Mouse (Mus musculus) hindbrain, embryonic 16.5 days (tissue): ENCODE data around the gene Marco. TPM values are rescaled to one million over a fixed set of nuclear protein-coding genes. Genes with fewer than 3 reads are reported as not detected.

Experiments used
- ATAC-seq: fragments of 200-750 bp; cut with Nextera tagmentation; 2 replicates; pipeline ENCODE4 v1.8.0; 2017; ENCODE audit warnings: moderate TSS enrichment, moderate library complexity
- H3K27ac ChIP-seq: fragments of 300-500 bp; sonication (generic); 2 replicates; pipeline ENCODE4 v1.5.1; 2014; ENCODE audit warnings: low read depth, mild to moderate bottlenecking, control low read depth, low read length, moderate library complexity
- H3K27me3 ChIP-seq: fragments of 300-500 bp; sonication (generic); replicated peaks from 2 replicates; pipeline ENCODE4 v1.6.1; 2014; ENCODE audit warnings: low read length; ENCODE audit not compliant: control insufficient read depth, insufficient read depth
- H3K36me3 ChIP-seq: fragments of 300-500 bp; sonication (generic); 2 replicates; pipeline ENCODE4 v1.6.1; 2014; ENCODE audit warnings: mild to moderate bottlenecking, low read length, moderate library complexity, mixed read lengths; ENCODE audit not compliant: control insufficient read depth, insufficient read depth
- H3K4me1 ChIP-seq: fragments of 300-500 bp; sonication (generic); 2 replicates; pipeline ENCODE4 v1.6.1; 2014; ENCODE audit warnings: low read depth, low read length; ENCODE audit not compliant: control insufficient read depth, insufficient read depth
- H3K4me2 ChIP-seq: fragments of 300-500 bp; sonication (generic); 2 replicates; pipeline ENCODE4 v1.6.1; 2014; ENCODE audit warnings: mild to moderate bottlenecking, low read length, control low read depth, moderate library complexity
- H3K4me3 ChIP-seq: fragments of 300-500 bp; sonication (generic); 2 replicates; pipeline ENCODE4 v1.5.1; 2014; ENCODE audit warnings: mild to moderate bottlenecking, low read length, control low read depth, moderate library complexity
- H3K9ac ChIP-seq: fragments of 300-500 bp; sonication (generic); 2 replicates; pipeline ENCODE4 v1.6.1; 2014; ENCODE audit warnings: low read depth, mild to moderate bottlenecking, control low read depth, low read length, moderate library complexity
- H3K9me3 ChIP-seq: fragments of 300-500 bp; sonication (generic); 2 replicates; pipeline ENCODE4 v1.6.1; 2014; ENCODE audit warnings: mild to moderate bottlenecking, low read length, moderate library complexity; ENCODE audit not compliant: control insufficient read depth
- WGBS: fragments of 180-500 bp; shearing (Covaris S2); extraction: QIAGEN DNeasy Blood & Tissue Kit; methylation state at CpG from one replicate; pipeline ENCODE4 v1.1.7; 2014; 5-methylcytosine and 5-hydroxymethylcytosine counted together
- polyA plus RNA-seq: library from polyadenylated mRNA; unstranded; fragments of >200 nt; fragmentation: Nextera tagmentation; extraction: Ambion mirVana; gene quantifications from 2 replicates; pipeline ENCODE4 v1.2.1, GENCODE M21; 2015

Gene Marco
- polyA plus RNA-seq: 0.10 and 0.16 TPM in 2 replicates

GRCm38 (mm10) chr1:120504924-120505323 lies at the start of gene Marco:
Gene Marco (minus strand): TSS chr1:120505024.
- 81% methylated on average over 1 of the region's 1 CpGs for WGBS
- Histone ChIP-seq H3K36me3 (no peaks in the 10 kb centered on the region), H3K4me1 (no peaks in the 10 kb centered on the region), H3K27me3 (no peaks in the 10 kb centered on the region), H3K27ac (no peak within 1 kb of the TSS), H3K9me3 (no peaks in the 10 kb centered on the region), H3K4me3 (no peak within 1 kb of the TSS), H3K9ac (no peak within 1 kb of the TSS), H3K4me2 (no peak within 1 kb of the TSS)
- ATAC-seq: no peak

GRCm38 (mm10) chr1:120539506-120540029 lies 34.7 kb upstream of the Marco start:
- Histone ChIP-seq H3K9me3 (no peaks in the 10 kb centered on the region), H3K9ac (no peak overlapping the region), H3K4me2 (no peak overlapping the region), H3K4me1 (no peaks in the 10 kb centered on the region), H3K36me3 (no peaks in the 10 kb centered on the region), H3K27me3 (no peaks in the 10 kb centered on the region), H3K4me3 (no peak overlapping the region), H3K27ac (no peak overlapping the region)
- WGBS: 88% methylated on average over 7 of the region's 7 CpGs
- no peak for ATAC-seq

GRCm38 (mm10) chr1:120536998-120537397 lies 32.2 kb upstream of the Marco start:
- Histone ChIP-seq H3K36me3 (no peaks in the 10 kb centered on the region), H3K9me3 (no peaks in the 10 kb centered on the region), H3K27me3 (no peaks in the 10 kb centered on the region), H3K4me1 (no peaks in the 10 kb centered on the region), H3K27ac (no peak overlapping the region), H3K4me2 (no peak overlapping the region), H3K9ac (no peak overlapping the region), H3K4me3 (no peak overlapping the region)
- WGBS: 89% methylated on average over 1 of the region's 1 CpGs
- no peak for ATAC-seq

- Histone ChIP-seq H3K27me3 (no peaks in the 10 kb centered on the region), H3K4me2 (no peak overlapping the region), H3K36me3 (no peaks in the 10 kb centered on the region), H3K9me3 (no peaks in the 10 kb centered on the region), H3K9ac (no peak overlapping the region), H3K4me3 (no peak overlapping the region), H3K27ac (no peak overlapping the region), H3K4me1 (no peaks in the 10 kb centered on the region)
- ATAC-seq: no peak
- 90% methylated on average over 1 of the region's 1 CpGs for WGBS
Measured at GRCm38 (mm10) chr1:120535919-120536318, 31.1 kb upstream of the Marco start.

GRCm38 (mm10) chr1:120532321-120532916 lies 27.6 kb upstream of the Marco start:
- no peaks in the 10 kb centered on the region; the same call in 1 of the 2 replicates for H3K9me3 ChIP-seq
- no peaks in the 10 kb centered on the region for H3K36me3 ChIP-seq
- H3K27ac ChIP-seq: no peak overlapping the region
- H3K27me3 ChIP-seq: no peaks in the 10 kb centered on the region
- ATAC-seq: no peak
- no peaks in the 10 kb centered on the region for H3K4me1 ChIP-seq
- H3K4me3 ChIP-seq: no peak overlapping the region
- H3K4me2 ChIP-seq: no peak overlapping the region
- no peak overlapping the region for H3K9ac ChIP-seq
- WGBS: 76% methylated on average over 6 of the region's 6 CpGs

GRCm38 (mm10) chr1:120531770-120532169 lies 26.9 kb upstream of the Marco start:
- Histone ChIP-seq H3K4me3 (no peak overlapping the region), H3K27ac (no peak overlapping the region), H3K4me2 (no peak overlapping the region), H3K36me3 (no peaks in the 10 kb centered on the region), H3K27me3 (no peaks in the 10 kb centered on the region), H3K9me3 (no peaks in the 10 kb centered on the region; the same call in 1 of the 2 replicates), H3K9ac (no peak overlapping the region), H3K4me1 (no peaks in the 10 kb centered on the region)
- WGBS: 80% methylated on average over 3 of the region's 3 CpGs
- ATAC-seq: no peak

GRCm38 (mm10) chr1:120529881-120530280 lies 25.1 kb upstream of the Marco start:
- Histone ChIP-seq H3K4me1 (no peaks in the 10 kb centered on the region), H3K9ac (no peak overlapping the region), H3K27me3 (no peaks in the 10 kb centered on the region), H3K4me3 (no peak overlapping the region), H3K4me2 (no peak overlapping the region), H3K9me3 (no peaks in the 10 kb centered on the region; the same call in 1 of the 2 replicates), H3K27ac (no peak overlapping the region), H3K36me3 (no peaks in the 10 kb centered on the region)
- no peak for ATAC-seq
- 82% methylated on average over 2 of the region's 2 CpGs for WGBS

- Histone ChIP-seq H3K4me3 (no peak overlapping the region), H3K9me3 (no peaks in the 10 kb centered on the region), H3K4me1 (no peaks in the 10 kb centered on the region), H3K36me3 (no peaks in the 10 kb centered on the region), H3K4me2 (no peak overlapping the region), H3K27ac (no peak overlapping the region), H3K27me3 (no peaks in the 10 kb centered on the region), H3K9ac (no peak overlapping the region)
- 81% methylated on average over 7 of the region's 7 CpGs for WGBS
- no peak for ATAC-seq
Measured at GRCm38 (mm10) chr1:120517618-120518017, 12.8 kb upstream of the Marco start.

GRCm38 (mm10) chr1:120510311-120510710 lies 5.5 kb upstream of the Marco start:
- Histone ChIP-seq H3K36me3 (no peaks in the 10 kb centered on the region), H3K9me3 (no peaks in the 10 kb centered on the region), H3K27me3 (no peaks in the 10 kb centered on the region), H3K27ac (no peak overlapping the region), H3K4me2 (no peak overlapping the region), H3K9ac (no peak overlapping the region), H3K4me1 (no peaks in the 10 kb centered on the region), H3K4me3 (no peak overlapping the region)
- 82% methylated on average over 3 of the region's 3 CpGs for WGBS
- no peak for ATAC-seq
